Mouse (Mus musculus) heart, adult 9 months (tissue): ENCODE results near the gene Wdr59.
"Not testable (repeated sequence)": the region's sequence is repeated elsewhere in the genome, so short reads cannot be mapped to it uniquely, and the experiment has no call there.

Source experiments
- DNase-seq, 2 experiments: peaks; one replicate each; pipeline ENCODE4 v3.0.0; 2022; ENCODE audit warnings: low spot score in 2 of 2

Wdr59 gene

GRCm38 (mm10) chr8:111538194-111538593, 16.3 kb upstream of the Wdr59 start:
- peak; percentile 32 to 47 for DNase-seq

- no peak for DNase-seq
Measured at GRCm38 (mm10) chr8:111537765-111538158, 15.9 kb upstream of the Wdr59 start.

GRCm38 (mm10) chr8:111536978-111537764, 15.3 kb upstream of the Wdr59 start:
- peak; percentile 41 to 56 for DNase-seq

- peak; percentile 79 to 80 for DNase-seq
Measured at GRCm38 (mm10) chr8:111536031-111536977, 14.4 kb upstream of the Wdr59 start, which contains the start of gene Znrf1. TSS of gene Znrf1 (plus strand) at chr8:111536097.

- DNase-seq, result no peak
Measured at GRCm38 (mm10) chr8:111535491-111535890, 13.6 kb upstream of the Wdr59 start.

- DNase-seq, result no peak
Measured at GRCm38 (mm10) chr8:111533503-111533902, 11.6 kb upstream of the Wdr59 start.

GRCm38 (mm10) chr8:111531621-111532020, 9.7 kb upstream of the Wdr59 start:
- DNase-seq, result no peak

GRCm38 (mm10) chr8:111531191-111531590, 9.3 kb upstream of the Wdr59 start:
- no peak for DNase-seq

GRCm38 (mm10) chr8:111528071-111528470, 6.2 kb upstream of the Wdr59 start:
- no peak for DNase-seq

- no peak for DNase-seq
Measured at GRCm38 (mm10) chr8:111527149-111527548, 5.3 kb upstream of the Wdr59 start.

- no peak for DNase-seq
Measured at GRCm38 (mm10) chr8:111526403-111527024, 4.6 kb upstream of the Wdr59 start.

- no peak for DNase-seq
Measured at GRCm38 (mm10) chr8:111517466-111517865, 4.4 kb downstream of the Wdr59 start.

- DNase-seq, result no peak
Measured at GRCm38 (mm10) chr8:111516451-111517035, 5.3 kb downstream of the Wdr59 start.

GRCm38 (mm10) chr8:111513446-111513845, 8.4 kb downstream of the Wdr59 start:
- DNase-seq, result no peak

- DNase-seq, result no peak
Measured at GRCm38 (mm10) chr8:111512941-111513340, 9.0 kb downstream of the Wdr59 start.

GRCm38 (mm10) chr8:111510401-111510800, 11.5 kb downstream of the Wdr59 start:
- no peak for DNase-seq

GRCm38 (mm10) chr8:111509278-111509677, 12.6 kb downstream of the Wdr59 start:
- peak in 1 of 2 experiments; percentile 31 for DNase-seq

GRCm38 (mm10) chr8:111508566-111508965, 13.3 kb downstream of the Wdr59 start:
- DNase-seq, result peak in 1 of 2 experiments; percentile 19

- peak; percentile 31 to 39 for DNase-seq
Measured at GRCm38 (mm10) chr8:111501724-111502464, 20.0 kb downstream of the Wdr59 start.

- DNase-seq, result not testable (repeated sequence)
Measured at GRCm38 (mm10) chr8:111498249-111498648, 23.6 kb downstream of the Wdr59 start.

- peak; percentile 40 to 69 for DNase-seq
Measured at GRCm38 (mm10) chr8:111496326-111496725, 25.6 kb downstream of the Wdr59 start.
